8 mouse cellular contexts compared by ENCODE assay signal in the genomic region with DNA sequence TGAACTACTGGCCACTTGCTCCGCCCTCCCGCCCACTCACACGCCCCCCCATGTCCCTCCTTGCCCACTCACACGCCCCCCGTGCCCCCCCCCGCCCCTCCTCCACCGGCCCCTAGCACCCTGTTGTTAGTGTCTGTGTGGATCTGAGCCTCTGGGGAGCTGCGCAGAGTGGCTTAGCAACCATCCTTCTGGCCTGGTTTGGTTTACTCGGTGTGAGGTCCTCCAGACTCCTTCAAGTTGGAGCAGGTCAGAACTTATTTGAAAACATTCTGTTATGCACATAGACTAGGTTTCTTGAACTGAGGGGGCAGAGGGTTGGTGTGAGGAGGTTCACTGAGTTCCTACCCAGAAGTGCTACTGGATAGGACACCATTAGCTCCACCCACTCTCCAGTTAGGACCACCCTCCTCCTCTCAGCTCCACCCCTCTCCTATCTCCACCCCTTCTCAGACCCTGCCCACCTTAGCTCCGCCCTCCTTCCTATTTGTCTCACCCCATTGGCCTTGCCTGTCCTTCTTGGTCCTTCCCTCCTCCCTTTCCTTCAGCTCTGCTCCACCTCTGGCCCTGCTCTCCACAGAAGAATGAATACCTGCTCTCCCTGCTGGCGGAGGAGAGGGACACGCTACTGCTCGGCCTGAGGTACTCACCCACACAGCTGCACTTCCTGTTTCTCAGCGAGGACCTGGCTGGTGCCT. TPM values are rescaled to one million over a fixed set of nuclear protein-coding genes. Genes with fewer than 3 reads are reported as not detected.
DNase-seq lines count a peak whose midpoint lies in the region; ATAC-seq and TF ChIP-seq lines count a peak whose summit lies in the region.

No protein-coding gene starts in this region.

- no peaks in the 10 kb centered on the region for H3K27me3 ChIP-seq in forebrain, embryonic 14.5 days (replicated peaks; ENCODE audit: control insufficient read depth, insufficient read depth, low read length)
- peaks cover 8% of the 10 kb centered on the region; the same call in 1 of the 2 replicates for H3K27me3 ChIP-seq in lung, postnatal 0 days (replicated peaks; ENCODE audit: insufficient read depth, low read length)

- peak; percentile 55 for DNase-seq in ES-CJ7 (ENCODE audit: low read depth, low spot score)
- peak; percentile 11 for DNase-seq in forebrain, embryonic 14.5 days (ENCODE audit: low spot score)
- peak; percentile 81 to 82 for DNase-seq in kidney, adult 8-10 months
- DNase-seq in lung, postnatal 0 days (ENCODE audit: low spot score) = peak; percentile 75
- DNase-seq in retina, postnatal 1 day = peak; percentile 81
- DNase-seq in gastrocnemius, adult 18-20 months (ENCODE audit: low spot score) = no peak
- no peak for DNase-seq in layer of hippocampus, postnatal 14 days (ENCODE audit: low spot score in 2 of 2)

- peak overlapping the region; percentile 24 for H3K4me2 ChIP-seq in forebrain, embryonic 14.5 days (ENCODE audit: low read length)
- 0 out of 2 replicates have a peak overlapping the region, but pooled peaks have one; percentile 27 for H3K4me2 ChIP-seq in lung, postnatal 0 days (replicated peaks; ENCODE audit: low read depth, low read length)

- TF ChIP-seq EP300 in lung, postnatal 0 days (IDR thresholded peaks at IDR 0.05) = no peak

- ATAC-seq in forebrain, embryonic 14.5 days = peak; percentile 55
- peak; percentile 90 for ATAC-seq in lung, postnatal 0 days

- no peaks in the 10 kb centered on the region for H3K4me1 ChIP-seq in bone marrow macrophage, adult 2 months (ENCODE audit: control insufficient read depth, insufficient read depth, low read length)
- H3K4me1 ChIP-seq in forebrain, embryonic 14.5 days (ENCODE audit: control insufficient read depth, insufficient read depth, low read length) = no peaks in the 10 kb centered on the region
- no peaks in the 10 kb centered on the region for H3K4me1 ChIP-seq in lung, postnatal 0 days (ENCODE audit: insufficient read depth, low read depth, low read length)

- no peak overlapping the region for H3K9ac ChIP-seq in forebrain, embryonic 14.5 days (ENCODE audit: low read length)
- no peak overlapping the region for H3K9ac ChIP-seq in lung, postnatal 0 days (replicated peaks; ENCODE audit: low read depth)

- no peak overlapping the region for H3K27ac ChIP-seq in bone marrow macrophage, adult 2 months (ENCODE audit: insufficient read depth, low read depth, low read length)
- H3K27ac ChIP-seq in forebrain, embryonic 14.5 days (ENCODE audit: low read depth, low read length) = no peak overlapping the region
- H3K27ac ChIP-seq in lung, postnatal 0 days (ENCODE audit: low read length) = no peak overlapping the region

- TF ChIP-seq POLR2A in bone marrow macrophage, adult 2 months (IDR thresholded peaks at IDR 0.05; ENCODE audit: borderline replicate concordance, low read depth, low read length) = no peak

- 44% methylated on average over 14 of the region's 14 CpGs for WGBS in forebrain, embryonic 14.5 days
- WGBS in lung, postnatal 0 days = 26% methylated on average over 14 of the region's 14 CpGs

- H3K36me3 ChIP-seq in forebrain, embryonic 14.5 days (ENCODE audit: control insufficient read depth, insufficient read depth, low read length) = no peaks in the 10 kb centered on the region
- H3K36me3 ChIP-seq in lung, postnatal 0 days (ENCODE audit: insufficient read depth, low read length) = no peaks in the 10 kb centered on the region

- H3K9me3 ChIP-seq in forebrain, embryonic 14.5 days (replicated peaks; ENCODE audit: control insufficient read depth, low read length) = no peaks in the 10 kb centered on the region
- no peaks in the 10 kb centered on the region for H3K9me3 ChIP-seq in lung, postnatal 0 days (ENCODE audit: low read length)

- H3K4me3 ChIP-seq in bone marrow macrophage, adult 2 months (ENCODE audit: insufficient read depth, low read length) = peak overlapping the region; percentile 43
- H3K4me3 ChIP-seq in forebrain, embryonic 14.5 days (ENCODE audit: low read depth, low read length) = no peak overlapping the region
- no peak overlapping the region for H3K4me3 ChIP-seq in lung, postnatal 0 days (ENCODE audit: low read depth, low read length)

- no peak for TF ChIP-seq CTCF in bone marrow macrophage, adult 2 months (IDR thresholded peaks at IDR 0.05; ENCODE audit: low read depth, low read length)
- TF ChIP-seq CTCF in lung, postnatal 0 days (IDR thresholded peaks at IDR 0.05) = no peak

RNA-seq across cellular contexts. Expression of a gene that starts 2.4 kb away (rescaled TPM):
- not detected in 2 replicates for polyA plus RNA-seq in bone marrow macrophage, adult 2 months (2012; ENCODE audit: insufficient read depth, insufficient read length, missing spikeins)
- not detected in 2 replicates for polyA plus RNA-seq in forebrain, embryonic 14.5 days (2014; fragmentation: Nextera tagmentation; extraction: Ambion mirVana)
- not detected in 2 replicates for polyA plus RNA-seq in lung, postnatal 0 days (2015; fragmentation: Nextera tagmentation; extraction: Ambion mirVana)
- not detected for total RNA-seq in gastrocnemius, adult 18-20 months (2021)
- not detected for total RNA-seq in layer of hippocampus, postnatal 14 days (2021)

RNA-seq across cellular contexts. Expression of a gene that starts 11.6 kb away (rescaled TPM):
- polyA plus RNA-seq in bone marrow macrophage, adult 2 months (2012; ENCODE audit: insufficient read depth, insufficient read length, missing spikeins) = not detected in 2 replicates
- polyA plus RNA-seq in forebrain, embryonic 14.5 days (2014; fragmentation: Nextera tagmentation; extraction: Ambion mirVana) = not detected in 2 replicates
- not detected in 2 replicates for polyA plus RNA-seq in lung, postnatal 0 days (2015; fragmentation: Nextera tagmentation; extraction: Ambion mirVana)
- not detected for total RNA-seq in gastrocnemius, adult 18-20 months (2021)
- total RNA-seq in layer of hippocampus, postnatal 14 days (2021) = not detected

RNA-seq across cellular contexts. Expression of a gene that starts 17.6 kb away (rescaled TPM):
- not detected in 2 replicates for polyA plus RNA-seq in bone marrow macrophage, adult 2 months (2012; ENCODE audit: insufficient read depth, insufficient read length, missing spikeins)
- polyA plus RNA-seq in forebrain, embryonic 14.5 days (2014; fragmentation: Nextera tagmentation; extraction: Ambion mirVana) = not detected in 2 replicates
- polyA plus RNA-seq in lung, postnatal 0 days (2015; fragmentation: Nextera tagmentation; extraction: Ambion mirVana) = not detected in 2 replicates
- not detected for total RNA-seq in gastrocnemius, adult 18-20 months (2021)
- total RNA-seq in layer of hippocampus, postnatal 14 days (2021) = not detected

RNA-seq across cellular contexts. Expression of a gene that starts 28.5 kb away (rescaled TPM):
- not detected in 2 replicates for polyA plus RNA-seq in bone marrow macrophage, adult 2 months (2012; ENCODE audit: insufficient read depth, insufficient read length, missing spikeins)
- polyA plus RNA-seq in forebrain, embryonic 14.5 days (2014; fragmentation: Nextera tagmentation; extraction: Ambion mirVana) = not detected in 2 replicates
- not detected in 2 replicates for polyA plus RNA-seq in lung, postnatal 0 days (2015; fragmentation: Nextera tagmentation; extraction: Ambion mirVana)
- not detected for total RNA-seq in gastrocnemius, adult 18-20 months (2021)
- total RNA-seq in layer of hippocampus, postnatal 14 days (2021) = not detected

RNA-seq across cellular contexts. Expression of a gene that starts 37.3 kb away (rescaled TPM):
- not detected in 2 replicates for polyA plus RNA-seq in bone marrow macrophage, adult 2 months (2012; ENCODE audit: insufficient read depth, insufficient read length, missing spikeins)
- not detected in 2 replicates for polyA plus RNA-seq in forebrain, embryonic 14.5 days (2014; fragmentation: Nextera tagmentation; extraction: Ambion mirVana)
- not detected in 2 replicates for polyA plus RNA-seq in lung, postnatal 0 days (2015; fragmentation: Nextera tagmentation; extraction: Ambion mirVana)
- total RNA-seq in gastrocnemius, adult 18-20 months (2021) = not detected
- not detected for total RNA-seq in layer of hippocampus, postnatal 14 days (2021)

Comparison
In these comparisons a context has a peak if more than half of its experiments do, and no peak if none do; other contexts are left out.
1. DNase-seq: peak in ES-CJ7 (single experiment), forebrain, embryonic 14.5 days (single experiment), kidney, adult 8-10 months (2 of 2), lung, postnatal 0 days (single experiment) and retina, postnatal 1 day (single experiment); none in gastrocnemius, adult 18-20 months (single experiment) and layer of hippocampus, postnatal 14 days (0 of 2).